Mouse (Mus musculus) cerebral cortex, adult 2 months (tissue): Measurements from ENCODE around the gene Cxcl16.

Experiments
- WGBS: fragments of 180-500 bp; shearing (Covaris S2); methylation state at CpG from one replicate; pipeline ENCODE4 v1.1.7; 2018; 5-methylcytosine and 5-hydroxymethylcytosine counted together

The Cxcl16 gene

GRCm38 (mm10) chr11:70451797-70452498, 7.8 kb downstream of the Cxcl16 start, which contains the start of gene Med11:
Med11 (plus strand) TSS chr11:70451919.
- WGBS: under 1% methylated on average over 46 of the region's 46 CpGs

GRCm38 (mm10) chr11:70450926-70451325, 8.9 kb downstream of the Cxcl16 start:
- WGBS: 82% methylated on average over 2 of the region's 2 CpGs

GRCm38 (mm10) chr11:70447373-70447772, 12.4 kb downstream of the Cxcl16 start:
- 76% methylated on average over 1 of the region's 1 CpGs for WGBS

GRCm38 (mm10) chr11:70446756-70447155, 13.0 kb downstream of the Cxcl16 start:
- 53% methylated on average over 3 of the region's 3 CpGs for WGBS

- WGBS: 82% methylated on average over 6 of the region's 6 CpGs
Measured at GRCm38 (mm10) chr11:70444667-70445066, 15.1 kb downstream of the Cxcl16 start.

GRCm38 (mm10) chr11:70443964-70444363, 15.8 kb downstream of the Cxcl16 start:
- 84% methylated on average over 3 of the region's 3 CpGs for WGBS

- WGBS: 92% methylated on average over 7 of the region's 7 CpGs
Measured at GRCm38 (mm10) chr11:70441882-70442281, 17.9 kb downstream of the Cxcl16 start.

- WGBS: 93% methylated on average over 4 of the region's 4 CpGs
Measured at GRCm38 (mm10) chr11:70440637-70441036, 19.1 kb downstream of the Cxcl16 start.

GRCm38 (mm10) chr11:70438728-70439374, 20.9 kb downstream of the Cxcl16 start:
- WGBS: 89% methylated on average over 7 of the region's 7 CpGs

- 87% methylated on average over 6 of the region's 6 CpGs for WGBS
Measured at GRCm38 (mm10) chr11:70437426-70437825, 22.4 kb downstream of the Cxcl16 start.

GRCm38 (mm10) chr11:70435476-70435875, 24.3 kb downstream of the Cxcl16 start:
- 89% methylated on average over 5 of the region's 5 CpGs for WGBS

- WGBS: 90% methylated on average over 3 of the region's 3 CpGs
Measured at GRCm38 (mm10) chr11:70433951-70434350, 25.8 kb downstream of the Cxcl16 start.

- WGBS: 54% methylated on average over 1 of the region's 1 CpGs
Measured at GRCm38 (mm10) chr11:70433569-70433943, 26.2 kb downstream of the Cxcl16 start.

- 4% methylated on average over 15 of the region's 15 CpGs for WGBS
Measured at GRCm38 (mm10) chr11:70432895-70433568, 26.8 kb downstream of the Cxcl16 start.

GRCm38 (mm10) chr11:70432048-70432894, 27.5 kb downstream of the Cxcl16 start, which contains the start of gene Arrb2:
Arrb2 (plus strand) TSS chr11:70432635.
- 1% methylated on average over 71 of the region's 75 CpGs for WGBS

GRCm38 (mm10) chr11:70431574-70431973, 28.2 kb downstream of the Cxcl16 start:
- WGBS: 27% methylated on average over 5 of the region's 5 CpGs

GRCm38 (mm10) chr11:70426598-70426997, 33.2 kb downstream of the Cxcl16 start:
- 67% methylated on average over 6 of the region's 6 CpGs for WGBS

- WGBS: 58% methylated on average over 5 of the region's 5 CpGs
Measured at GRCm38 (mm10) chr11:70419486-70419885, 40.3 kb downstream of the Cxcl16 start.

- 70% methylated on average over 4 of the region's 4 CpGs for WGBS
Measured at GRCm38 (mm10) chr11:70418199-70418598, 41.6 kb downstream of the Cxcl16 start.

- 16% methylated on average over 3 of the region's 3 CpGs for WGBS
Measured at GRCm38 (mm10) chr11:70413961-70414360, 45.8 kb downstream of the Cxcl16 start.

GRCm38 (mm10) chr11:70412591-70412990, 47.2 kb downstream of the Cxcl16 start:
- whole genome bisulfite sequencing: 79% methylated on average over 5 of the region's 5 CpGs

- 64% methylated on average over 6 of the region's 6 CpGs for WGBS
Measured at GRCm38 (mm10) chr11:70410297-70410643, 49.5 kb downstream of the Cxcl16 start.
